Mouse (Mus musculus) midbrain, embryonic 14.5 days (tissue): ENCODE measurements around the gene Gm30191. TPM values are rescaled to one million over a fixed set of nuclear protein-coding genes. Genes with fewer than 3 reads are reported as not detected.
"Not testable (repeated sequence)": the region's sequence is repeated elsewhere in the genome, so short reads cannot be mapped to it uniquely, and the experiment has no call there.

Experiments used
- ATAC-seq: fragments of 200-750 bp; cut with Nextera tagmentation; 2 replicates; pipeline ENCODE4 v1.8.0; 2017; ENCODE audit warnings: moderate number of reproducible peaks, moderate library complexity; ENCODE audit not compliant: low FRiP score, low TSS enrichment
- DNase-seq: peaks from one replicate; pipeline ENCODE4 v3.0.0-alpha.2; 2015
- H3K27ac ChIP-seq: fragments of 300-500 bp; sonication (generic); replicated peaks from 2 replicates; pipeline ENCODE4 v1.5.1; 2014; ENCODE audit warnings: mild to moderate bottlenecking, low read depth, low read length, moderate library complexity
- H3K27me3 ChIP-seq: fragments of 300-500 bp; sonication (generic); 2 replicates; pipeline ENCODE4 v1.6.1; 2014; ENCODE audit warnings: low read length, control low read depth, mixed read lengths; ENCODE audit not compliant: control insufficient read depth, insufficient read depth
- H3K36me3 ChIP-seq: fragments of 300-500 bp; sonication (generic); 2 replicates; pipeline ENCODE4 v1.6.1; 2014; ENCODE audit warnings: low read length, control low read depth; ENCODE audit not compliant: control insufficient read depth, insufficient read depth
- H3K4me1 ChIP-seq: fragments of 300-500 bp; sonication (generic); 2 replicates; pipeline ENCODE4 v1.6.1; 2014; ENCODE audit warnings: mild to moderate bottlenecking, antibody characterized with exemption, low read length, control low read depth; ENCODE audit not compliant: control insufficient read depth, insufficient read depth
- H3K4me2 ChIP-seq: fragments of 300-500 bp; sonication (generic); 2 replicates; pipeline ENCODE4 v1.6.1; 2014; ENCODE audit warnings: mild to moderate bottlenecking, low read length, moderate library complexity
- H3K4me3 ChIP-seq: fragments of 300-500 bp; sonication (generic); replicated peaks from 2 replicates; pipeline ENCODE4 v1.5.1; 2014; ENCODE audit warnings: low read depth, low read length
- H3K9ac ChIP-seq: fragments of 300-500 bp; sonication (generic); replicated peaks from 2 replicates; pipeline ENCODE4 v1.6.1; 2014; ENCODE audit warnings: mild to moderate bottlenecking, low read length, moderate library complexity
- H3K9me3 ChIP-seq: fragments of 300-500 bp; sonication (generic); 2 replicates; pipeline ENCODE4 v1.6.1; 2016; ENCODE audit warnings: low read length, control low read depth, mixed read lengths; ENCODE audit not compliant: control insufficient read depth
- WGBS: fragments of 180-500 bp; shearing (Covaris S2); extraction: QIAGEN DNeasy Blood & Tissue Kit; methylation state at CpG from one replicate; pipeline ENCODE4 v1.1.7; 2014; 5-methylcytosine and 5-hydroxymethylcytosine counted together
- polyA plus RNA-seq: library from polyadenylated mRNA; unstranded; fragments of >200 nt; fragmentation: Nextera tagmentation; extraction: Ambion mirVana; gene quantifications from 2 replicates; pipeline ENCODE4 v1.2.1, GENCODE M21; 2014

The Gm30191 gene
- polyA plus RNA-seq, 1 experiment from 2014 or later = not detected

DNA sequence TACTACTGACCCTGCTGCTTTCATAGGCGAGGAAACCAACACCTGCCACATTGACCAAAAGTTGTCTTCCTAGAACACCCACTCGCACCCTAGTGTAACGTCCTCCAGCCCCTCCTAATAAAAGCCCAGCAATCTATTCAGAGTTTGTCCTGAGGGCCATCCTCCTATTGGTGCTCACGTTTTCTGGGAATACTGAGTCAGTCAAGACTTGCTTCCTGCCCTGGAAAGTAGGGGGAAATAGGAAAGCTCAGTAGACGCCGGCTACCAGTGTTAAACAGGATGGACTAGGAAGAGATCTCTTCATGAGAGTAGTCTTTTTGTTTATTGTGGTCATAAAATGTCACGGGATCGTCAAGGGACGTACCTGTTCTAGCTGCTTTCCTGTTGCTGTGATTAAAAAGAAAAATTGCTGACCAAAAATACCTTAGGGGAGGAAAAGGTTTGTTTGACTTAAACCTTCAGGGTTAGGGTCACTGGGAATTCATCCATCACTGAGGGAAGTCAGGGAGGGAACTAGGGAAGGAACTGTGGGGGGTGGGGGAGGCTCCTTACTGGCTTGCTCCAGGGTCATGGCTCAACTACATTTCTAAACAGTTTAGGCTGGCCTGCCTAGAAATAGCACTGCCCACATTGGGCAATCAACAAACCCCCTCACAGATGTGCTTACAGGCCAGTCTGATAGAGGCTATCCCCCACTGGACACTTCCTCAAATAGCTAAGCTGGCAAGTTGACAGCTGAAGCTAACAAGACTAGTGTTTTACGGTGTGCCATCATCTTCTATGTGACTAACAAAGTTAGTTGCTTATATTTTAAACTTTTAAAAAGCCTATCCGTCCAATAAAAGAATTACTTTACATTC, 41.9 kb downstream of the Gm30191 start:
- peak overlapping the region; percentile 100 for H3K4me3 ChIP-seq
- WGBS = 52% methylated on average over 11 of the region's 11 CpGs
- peak overlapping the region; percentile 100 for H3K27ac ChIP-seq
- H3K9ac ChIP-seq = peak overlapping the region; percentile 99
- H3K4me2 ChIP-seq = peak overlapping the region; percentile 88
- no peaks in the 10 kb centered on the region for H3K27me3 ChIP-seq
- H3K9me3 ChIP-seq = no peaks in the 10 kb centered on the region
- DNase-seq (no peak), ATAC-seq (no peak)
- H3K4me1 ChIP-seq = peaks cover 21% of the 10 kb centered on the region
- peaks cover 9% of the 10 kb centered on the region for H3K36me3 ChIP-seq

DNA sequence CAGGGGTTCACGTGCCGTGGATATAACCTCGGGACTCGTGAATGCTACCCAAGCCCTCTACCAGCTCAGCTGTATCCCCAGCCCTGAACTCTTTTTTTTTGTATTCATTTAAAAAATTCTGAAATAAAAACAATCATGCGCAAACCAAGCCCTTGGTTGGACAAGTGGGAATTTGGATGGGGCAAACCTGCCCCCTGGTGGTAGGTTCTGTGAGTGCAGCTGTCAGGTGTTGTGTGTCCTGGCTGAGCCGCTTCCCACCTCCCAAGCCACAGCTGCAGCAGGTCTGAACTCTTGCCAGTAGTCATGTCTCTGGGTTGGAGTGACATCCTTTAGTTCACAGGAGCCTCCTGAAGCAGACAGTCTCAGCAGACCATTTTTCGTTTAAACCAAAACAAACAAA, 45.3 kb downstream of the Gm30191 start:
- Histone ChIP-seq H3K4me3 (no peak overlapping the region), H3K4me1 (peaks cover 11% of the 10 kb centered on the region; the same call in 1 of the 2 replicates), H3K9ac (no peak overlapping the region), H3K4me2 (no peak overlapping the region), H3K36me3 (no peaks in the 10 kb centered on the region), H3K9me3 (no peaks in the 10 kb centered on the region), H3K27me3 (no peaks in the 10 kb centered on the region), H3K27ac (no peak overlapping the region)
- no peak for ATAC-seq
- DNase-seq = peak; percentile 87
- 20% methylated on average over 7 of the region's 7 CpGs for WGBS

DNA sequence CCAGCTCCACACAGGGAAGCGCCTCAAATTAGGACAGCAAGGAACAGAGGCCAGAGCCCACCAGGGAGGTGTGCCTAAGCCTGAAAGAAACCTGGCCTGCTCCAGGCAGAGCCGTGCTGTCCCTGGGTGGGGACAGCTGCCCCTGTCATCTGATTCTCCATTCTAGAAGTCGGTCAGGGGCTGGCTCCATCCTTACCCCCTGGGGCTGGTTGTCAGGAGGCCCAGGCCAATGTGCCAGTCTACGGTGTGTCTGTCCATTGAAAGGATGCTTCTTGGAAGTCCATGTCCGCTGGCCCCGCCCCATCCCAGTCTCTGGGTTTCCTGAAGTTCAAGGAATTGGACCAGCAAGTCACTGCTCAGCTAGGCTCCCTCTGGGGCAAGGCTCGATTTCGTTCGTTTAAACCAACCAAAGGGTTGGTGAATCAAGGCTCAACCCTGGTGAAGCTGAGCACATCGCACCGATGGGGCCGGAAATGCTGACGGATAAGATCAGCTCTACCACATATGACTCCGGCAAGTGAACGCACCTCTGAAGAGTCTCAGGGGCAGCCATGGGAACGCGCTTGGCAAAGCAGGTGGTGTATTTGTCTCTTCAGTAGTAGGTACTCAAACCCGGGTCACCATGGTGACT, 46.4 kb downstream of the Gm30191 start:
- H3K9me3 ChIP-seq = no peaks in the 10 kb centered on the region
- ATAC-seq (no peak), DNase-seq (no peak)
- H3K27ac ChIP-seq = no peak overlapping the region
- H3K9ac ChIP-seq = no peak overlapping the region
- 72% methylated on average over 18 of the region's 18 CpGs for WGBS
- peaks cover 8% of the 10 kb centered on the region; the same call in 1 of the 2 replicates for H3K4me1 ChIP-seq
- H3K27me3 ChIP-seq = no peaks in the 10 kb centered on the region
- no peaks in the 10 kb centered on the region for H3K36me3 ChIP-seq
- no peak overlapping the region for H3K4me3 ChIP-seq
- no peak overlapping the region for H3K4me2 ChIP-seq

DNA sequence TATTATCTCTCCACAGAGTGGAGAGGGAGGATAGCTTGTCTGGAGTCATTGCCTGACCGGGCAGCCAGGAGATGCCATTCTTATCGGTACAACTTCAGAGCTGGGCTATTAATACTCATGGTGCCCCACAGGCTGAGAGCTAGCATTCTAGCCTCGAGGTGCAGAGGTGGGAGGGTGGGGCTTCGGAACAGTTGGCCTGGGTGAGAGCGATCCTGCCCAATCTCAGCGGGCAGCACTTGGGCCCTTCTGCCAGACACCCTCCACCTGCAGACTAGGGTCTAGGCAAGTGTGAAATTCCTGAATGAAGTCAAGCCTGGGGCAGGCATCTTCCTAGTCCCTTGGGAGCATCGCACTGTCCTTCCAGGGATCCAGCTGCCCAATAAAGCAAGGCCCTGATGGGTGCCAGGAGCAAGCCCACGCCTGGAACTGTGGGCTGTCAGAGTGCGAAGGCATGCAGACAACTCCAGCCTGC, 47.0 kb downstream of the Gm30191 start:
- no peaks in the 10 kb centered on the region for H3K27me3 ChIP-seq
- no peak overlapping the region for H3K4me3 ChIP-seq
- H3K4me1 ChIP-seq = peaks cover 2% of the 10 kb centered on the region; the same call in 1 of the 2 replicates
- no peak for DNase-seq
- no peak overlapping the region for H3K27ac ChIP-seq
- no peaks in the 10 kb centered on the region for H3K36me3 ChIP-seq
- H3K9ac ChIP-seq = no peak overlapping the region
- H3K4me2 ChIP-seq = no peak overlapping the region
- no peaks in the 10 kb centered on the region for H3K9me3 ChIP-seq
- 81% methylated on average over 9 of the region's 9 CpGs for WGBS
- no peak for ATAC-seq

DNA sequence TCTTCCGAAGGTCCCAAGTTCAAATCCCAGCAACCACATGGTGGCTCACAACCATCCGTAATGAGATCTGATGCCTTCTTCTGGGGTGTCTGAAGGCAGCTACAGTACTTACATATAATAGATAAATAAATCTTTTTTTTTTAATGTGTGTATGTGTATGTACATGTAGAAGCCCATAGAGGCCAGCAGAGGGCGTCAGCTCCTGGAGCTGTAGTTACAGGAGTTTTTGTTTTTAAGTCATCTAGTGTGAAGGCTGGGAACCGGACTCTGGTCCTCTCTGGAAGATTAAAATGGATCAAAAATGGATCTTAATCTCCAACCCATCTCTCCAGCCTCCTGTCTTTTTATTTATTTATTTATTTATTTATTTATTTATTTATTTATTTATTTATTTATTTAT, 49.4 kb downstream of the Gm30191 start:
- H3K36me3 ChIP-seq, H3K9ac ChIP-seq, H3K9me3 ChIP-seq, H3K27ac ChIP-seq, H3K4me2 ChIP-seq, ATAC-seq, H3K27me3 ChIP-seq, DNase-seq, H3K4me3 ChIP-seq, H3K4me1 ChIP-seq: not testable (repeated sequence)
- WGBS = 84% methylated on average over 4 of the region's 4 CpGs

DNA sequence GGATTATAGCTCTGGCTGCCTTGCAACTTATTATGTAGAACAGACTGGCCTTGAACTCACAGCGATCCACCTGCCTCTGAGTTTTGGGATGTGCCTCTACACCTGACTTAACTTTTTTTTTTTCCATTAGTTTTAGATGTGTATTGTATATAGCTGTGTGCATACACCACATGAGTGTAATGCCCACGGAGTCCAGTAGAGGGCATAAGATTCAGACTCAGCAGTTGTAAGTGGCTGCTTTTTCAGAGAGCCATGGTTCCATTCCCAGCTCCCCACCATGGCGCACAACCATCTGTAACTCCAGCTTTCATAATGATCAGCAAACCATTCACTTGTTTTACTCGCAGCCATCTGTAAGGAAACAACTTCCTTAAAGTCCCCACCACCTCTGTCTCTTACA, 49.8 kb downstream of the Gm30191 start:
- Histone ChIP-seq H3K9me3 (no peaks in the 10 kb centered on the region), H3K4me2 (no peak overlapping the region), H3K9ac (no peak overlapping the region), H3K4me1 (no peaks in the 10 kb centered on the region), H3K4me3 (no peak overlapping the region), H3K27ac (no peak overlapping the region), H3K27me3 (no peaks in the 10 kb centered on the region), H3K36me3 (no peaks in the 10 kb centered on the region)
- 91% methylated on average over 4 of the region's 4 CpGs for WGBS
- ATAC-seq (no peak), DNase-seq (no peak)

DNA sequence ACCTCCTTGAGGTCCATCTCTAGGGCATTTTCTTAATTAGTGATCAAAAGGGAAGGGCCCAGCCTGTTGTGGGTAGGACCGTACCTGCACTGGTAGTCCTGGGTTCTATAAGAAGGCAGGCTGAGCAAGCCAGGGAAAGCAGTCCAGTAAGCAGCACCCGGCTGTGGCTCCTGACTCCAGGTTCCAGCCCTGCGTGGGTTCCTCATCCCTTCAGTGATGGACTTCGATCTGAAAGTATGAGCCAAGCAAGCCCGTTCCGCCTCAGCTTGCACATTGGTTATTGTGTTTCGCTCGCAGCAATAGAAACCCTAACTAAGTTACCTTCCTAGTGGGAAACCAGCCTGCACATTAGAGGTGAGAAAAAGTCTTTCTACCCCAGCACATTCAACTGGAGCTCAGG, 50.6 kb downstream of the Gm30191 start:
- Histone ChIP-seq H3K9ac (no peak overlapping the region), H3K27ac (no peak overlapping the region), H3K4me3 (no peak overlapping the region), H3K4me1 (no peaks in the 10 kb centered on the region), H3K36me3 (no peaks in the 10 kb centered on the region), H3K4me2 (no peak overlapping the region), H3K9me3 (no peaks in the 10 kb centered on the region), H3K27me3 (no peaks in the 10 kb centered on the region)
- ATAC-seq (no peak), DNase-seq (no peak)
- WGBS = 93% methylated on average over 8 of the region's 8 CpGs

DNA sequence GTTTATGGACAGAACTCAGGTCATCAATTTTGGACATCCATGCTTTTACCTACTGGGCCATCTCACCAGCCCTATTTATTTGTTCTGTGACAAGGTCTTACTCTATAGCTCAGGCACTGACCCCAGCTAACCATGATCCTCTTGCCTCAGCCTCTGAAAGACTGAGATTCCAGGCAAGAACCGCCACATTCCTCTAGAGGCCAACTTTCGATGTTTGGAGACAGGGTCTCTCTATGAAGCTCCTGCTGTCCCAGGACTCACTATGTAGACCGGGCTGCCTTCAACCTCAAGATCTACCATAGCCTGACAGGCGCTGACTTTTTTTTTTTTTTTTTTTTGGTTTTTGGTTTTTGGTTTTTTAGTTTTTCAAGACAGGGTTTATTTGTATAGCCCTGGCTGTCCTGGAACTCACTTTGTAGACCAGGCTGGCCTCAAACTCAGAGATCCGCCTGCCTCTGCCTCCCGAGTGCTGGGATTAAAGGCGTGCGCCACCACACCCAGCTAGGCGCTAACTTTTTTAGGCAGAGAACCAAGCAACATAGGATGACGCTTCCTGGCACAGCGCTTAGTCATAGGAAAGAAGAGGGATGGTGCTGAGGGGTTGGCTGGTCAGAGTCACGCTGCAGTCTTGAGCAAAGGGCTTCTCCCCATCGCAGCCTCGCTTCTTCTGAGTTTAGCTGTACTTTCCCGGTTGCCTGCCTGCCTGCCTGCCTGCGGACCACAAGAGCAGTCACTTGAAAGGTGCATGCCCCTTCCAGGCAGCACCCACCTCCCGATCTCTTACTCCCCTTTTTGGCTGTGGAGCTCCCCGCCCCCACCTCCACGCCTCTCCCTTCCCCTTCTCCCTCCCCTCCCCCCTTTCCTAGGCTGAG, 52.1 kb downstream of the Gm30191 start:
- H3K36me3 ChIP-seq = no peaks in the 10 kb centered on the region
- no peak overlapping the region for H3K4me3 ChIP-seq
- H3K4me2 ChIP-seq = no peak overlapping the region
- H3K4me1 ChIP-seq = no peaks in the 10 kb centered on the region
- no peaks in the 10 kb centered on the region for H3K9me3 ChIP-seq
- 80% methylated on average over 19 of the region's 19 CpGs for WGBS
- no peak overlapping the region for H3K9ac ChIP-seq
- H3K27me3 ChIP-seq = no peaks in the 10 kb centered on the region
- no peak for DNase-seq
- ATAC-seq = no peak
- no peak overlapping the region for H3K27ac ChIP-seq
